In genomic region chrX:36911343-36911742, GRCm38 (mm10) we compare ENCODE assay signal across 8 mouse cellular contexts. TPM values are rescaled to one million over a fixed set of nuclear protein-coding genes. Genes with fewer than 3 reads are reported as not detected.
DNase-seq lines count a peak whose midpoint lies in the region; ATAC-seq and TF ChIP-seq lines count a peak whose summit lies in the region.

No protein-coding gene starts in this region.

- H3K9ac ChIP-seq in neural tube, embryonic 15.5 days (replicated peaks): no peak overlapping the region

- H3K4me2 ChIP-seq in neural tube, embryonic 15.5 days: no peak overlapping the region

- no peak for TF ChIP-seq POLR2A in lung, adult 2 months (IDR thresholded peaks at IDR 0.05; ENCODE audit: borderline replicate concordance, extremely low read depth, low read depth, low read length)

- H3K36me3 ChIP-seq in neural tube, embryonic 15.5 days: no peaks in the 10 kb centered on the region

- H3K27me3 ChIP-seq in neural tube, embryonic 15.5 days (replicated peaks): no peaks in the 10 kb centered on the region

- H3K9me3 ChIP-seq in neural tube, embryonic 15.5 days (replicated peaks): no peaks in the 10 kb centered on the region

- no peak for ATAC-seq in cerebellum, adult (ENCODE audit: insufficient number of reproducible peaks, low FRiP score, low TSS enrichment)
- no peak for ATAC-seq in neural tube, embryonic 15.5 days (ENCODE audit: low FRiP score)

- no peak for TF ChIP-seq CTCF in lung, adult 2 months (IDR thresholded peaks at IDR 0.05; ENCODE audit: insufficient read depth, low read length)

- no peak overlapping the region for H3K27ac ChIP-seq in neural tube, embryonic 15.5 days (replicated peaks)

- WGBS in neural tube, embryonic 15.5 days: 57% methylated on average over 12 of the region's 12 CpGs
- 42% methylated on average over 12 of the region's 12 CpGs for WGBS in lung, adult 2 months

- H3K4me3 ChIP-seq in neural tube, embryonic 15.5 days (replicated peaks): no peak overlapping the region
- no peak overlapping the region for H3K4me3 ChIP-seq in lung, adult 2 months (replicated peaks; ENCODE audit: extremely low read depth, low read depth, low read length)

- peak; percentile 26 for DNase-seq in cerebellum, adult 11 months
- DNase-seq in neural tube, embryonic 10.5 days (ENCODE audit: extremely low spot score, low spot score): peak; percentile 27
- peak; percentile 27 for DNase-seq in cerebellum, adult 9-11 months
- peak; percentile 59 for DNase-seq in heart, postnatal 4 days
- peak; percentile 26 for DNase-seq in lung, adult 2 months
- DNase-seq in spleen, postnatal 36 days (ENCODE audit: low spot score in 2 of 2): peak; percentile 12 to 27

- no peaks in the 10 kb centered on the region for H3K4me1 ChIP-seq in neural tube, embryonic 15.5 days
- H3K4me1 ChIP-seq in lung, adult 2 months (ENCODE audit: control insufficient read depth, insufficient read depth, low read length): no peaks in the 10 kb centered on the region; the same call in 1 of the 2 replicates

RNA-seq across cellular contexts. Expression of gene Nkrf, which starts 8.6 kb away (rescaled TPM):
- polyA plus RNA-seq in neural tube, embryonic 15.5 days (2015; fragmentation: Nextera tagmentation; extraction: Ambion mirVana): 18.3 and 19.5 TPM in 2 replicates
- 1 to 10 TPM; 3.9 to 4.1 TPM for total RNA-seq in heart, postnatal 4 days (2021)
- 0.48 and 0.80 TPM in 2 replicates for polyA plus RNA-seq in lung, adult 2 months (2012; rRNA removed)

RNA-seq across cellular contexts. Expression of gene C330007P06Rik, which starts 37.4 kb away (rescaled TPM):
- 24.2 and 27.6 TPM in 2 replicates for polyA plus RNA-seq in neural tube, embryonic 15.5 days (2015; fragmentation: Nextera tagmentation; extraction: Ambion mirVana)
- 10 to 100 TPM; 17.3 to 19.3 TPM for total RNA-seq in heart, postnatal 4 days (2021)
- 18.6 and 22.7 TPM in 2 replicates for polyA plus RNA-seq in lung, adult 2 months (2012; rRNA removed)

RNA-seq across cellular contexts. Expression of gene Ube2a, which starts 37.6 kb away (rescaled TPM):
- polyA plus RNA-seq in neural tube, embryonic 15.5 days (2015; fragmentation: Nextera tagmentation; extraction: Ambion mirVana): 115 and 117 TPM in 2 replicates
- total RNA-seq in heart, postnatal 4 days (2021): 10 to 100 TPM; 76.5 to 81.4 TPM
- 23.1 and 27.1 TPM in 2 replicates for polyA plus RNA-seq in lung, adult 2 months (2012; rRNA removed)

Comparison
In these comparisons a context has a peak if more than half of its experiments do, and no peak if none do; other contexts are left out.
1. RNA of gene Nkrf, which starts 8.6 kb away (polyA plus RNA-seq): 18.3 to 19.5 TPM in neural tube, embryonic 15.5 days; 0.48 to 0.80 TPM in lung, adult 2 months; every median in the first group is over 10 times any median in the second.
2. Peak in every context shown above with its lines, with median percentiles within 50 percentile points of each other: DNase-seq.